Mouse (Mus musculus): ENCODE data around the gene Zcchc10. TPM values are rescaled to one million over a fixed set of nuclear protein-coding genes. Genes with fewer than 3 reads are reported as not detected.

Gene Zcchc10
- total RNA-seq, 2 experiments from 2014 or later: 8.2 to 8.8 TPM

DNA sequence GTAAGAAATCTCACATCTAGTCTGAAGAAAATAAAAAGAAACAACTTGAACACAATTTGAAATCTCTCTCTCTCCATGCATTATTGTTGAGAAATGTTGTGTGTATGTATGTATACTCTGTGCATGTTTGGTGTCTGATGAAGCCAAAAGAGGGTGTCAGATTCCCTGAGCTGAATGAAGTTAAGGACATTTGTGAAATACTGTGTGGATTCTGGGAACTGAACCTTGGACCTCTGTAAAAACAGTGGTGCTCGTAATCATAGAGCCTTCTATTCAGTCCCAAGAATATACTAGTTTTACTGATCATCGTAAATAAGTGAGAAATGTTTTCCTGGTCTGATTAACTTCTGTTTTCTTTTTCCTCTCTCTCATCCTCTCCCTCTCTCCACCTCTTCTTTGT, 42.6 kb downstream of the Zcchc10 start:
- no peak for DNase-seq (ENCODE audit: low spot score in 2 of 2)

DNA sequence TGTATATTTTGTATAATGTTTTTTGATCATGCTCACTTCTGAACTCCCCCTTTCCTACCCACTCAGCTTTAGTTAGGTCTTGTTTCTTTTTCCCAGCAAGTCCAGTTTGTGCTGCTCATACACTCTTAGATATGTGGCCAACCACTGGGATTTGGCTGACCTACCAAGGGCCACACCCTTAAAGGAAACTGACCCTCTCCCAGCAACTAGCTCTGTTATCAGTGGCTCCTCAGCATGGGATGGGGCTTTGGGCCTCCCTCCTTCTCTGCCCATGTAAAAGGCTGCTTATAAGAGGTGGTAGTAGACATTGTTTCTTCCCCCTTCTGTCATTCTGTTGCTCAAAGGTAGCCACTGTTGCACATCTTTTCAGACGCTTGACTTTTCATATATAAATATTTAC, 54.4 kb downstream of the Zcchc10 start:
- no peak for DNase-seq (ENCODE audit: low spot score in 2 of 2)

Other genes with a start within 250 kb of the Zcchc10 start
- 100 to 1,000 TPM; 189 to 196 TPM for gene Hspa4, start 24.2 kb upstream of the Zcchc10 start, total RNA-seq (2021)
- gene Aff4, start 26.2 kb downstream of the Zcchc10 start, total RNA-seq (2021): 100 to 1,000 TPM; 161 to 222 TPM
- not detected for gene Leap2, start 98.5 kb downstream of the Zcchc10 start, total RNA-seq (2021)
- 100 to 1,000 TPM; 522 to 555 TPM for gene Uqcrq, start 106.2 kb downstream of the Zcchc10 start, total RNA-seq (2021)
- gene Gdf9, start 106.3 kb downstream of the Zcchc10 start, total RNA-seq (2021): 1 to 10 TPM in 1 of 2 experiments, under 1 TPM in 1; 0.67 to 1.2 TPM
- gene Gm10447, start 132.4 kb downstream of the Zcchc10 start, total RNA-seq (2021): under 1 TPM in 1 of 2 experiments, not detected in 1; 0.21 TPM
- gene Shroom1, start 132.5 kb downstream of the Zcchc10 start, total RNA-seq (2021): 1 to 10 TPM; 3.1 to 3.2 TPM
- gene Gm9837, start 145.8 kb downstream of the Zcchc10 start, total RNA-seq (2021): under 1 TPM in 1 of 2 experiments, not detected in 1; 0.53 TPM
- 1 to 10 TPM; 1.1 to 1.5 TPM for gene Gm9945, start 155.5 kb downstream of the Zcchc10 start, total RNA-seq (2021)
- gene Sowaha, start 155.6 kb downstream of the Zcchc10 start, total RNA-seq (2021): 10 to 100 TPM; 79.9 to 85.1 TPM
- gene Sept8, start 194.6 kb downstream of the Zcchc10 start, total RNA-seq (2021): 100 to 1,000 TPM; 126 to 130 TPM
- gene Kif3a, start 242.7 kb downstream of the Zcchc10 start, total RNA-seq (2021): 100 to 1,000 TPM; 163 to 165 TPM

All from layer of hippocampus, postnatal 10 days (tissue).